Mouse (Mus musculus) MEL (cell line): Measurements from ENCODE around the gene Kcnmb4. TPM values are rescaled to one million over a fixed set of nuclear protein-coding genes. Genes with fewer than 3 reads are reported as not detected.

ENCODE experiments used
- DNase-seq: peaks from one replicate; pipeline ENCODE4 v3.0.0; 2011; ENCODE audit warnings: low read depth, low spot score
- H3K27ac ChIP-seq: 2 replicates; pipeline ENCODE4 v1.5.1; 2012; ENCODE audit warnings: low read depth, mild to moderate bottlenecking, control low read depth, low read length, moderate library complexity; ENCODE audit not compliant: control insufficient read depth
- H3K27me3 ChIP-seq, 2 experiments: fragments of 150-350 bp in 1 of 2; sonication (generic) in 1 of 2; 2 replicates each; pipeline ENCODE4 v1.6.1; 2012; ENCODE audit warnings: low read length in 2 of 2, mild to moderate bottlenecking in 2 of 2, improper control_type of control experiment in 1 of 2, moderate library complexity in 1 of 2; ENCODE audit not compliant: insufficient read depth in 2 of 2, control insufficient read depth in 1 of 2
- H3K36me3 ChIP-seq, 2 experiments: 2 replicates each; pipeline ENCODE4 v1.6.1; 2012 to 2014; ENCODE audit warnings: low read length in 2 of 2, improper control_type of control experiment in 1 of 2, inconsistent platforms in 1 of 2, mild to moderate bottlenecking in 1 of 2; ENCODE audit not compliant: insufficient read depth in 2 of 2, control insufficient read depth in 1 of 2
- H3K4me1 ChIP-seq, 2 experiments: fragments of 150-350 bp in 1 of 2; sonication (generic) in 1 of 2; 2 replicates each; pipeline ENCODE4 v1.6.1; 2012; ENCODE audit warnings: low read length in 2 of 2, improper control_type of control experiment in 1 of 2, mild to moderate bottlenecking in 1 of 2; ENCODE audit not compliant: insufficient read depth in 2 of 2, control insufficient read depth in 1 of 2
- H3K4me3 ChIP-seq, 2 experiments: fragments of 150-350 bp in 1 of 2; sonication (generic) in 1 of 2; 2 replicates each; pipeline ENCODE4 v1.5.1; 2012; ENCODE audit warnings: low read depth in 2 of 2, low read length in 2 of 2, mild to moderate bottlenecking in 2 of 2, moderate library complexity in 2 of 2, control low read depth in 1 of 2, improper control_type of control experiment in 1 of 2; ENCODE audit not compliant: control insufficient read depth in 1 of 2, insufficient read depth in 1 of 2
- H3K79me2 ChIP-seq: 2 replicates; pipeline ENCODE4 v1.6.1; 2012; ENCODE audit warnings: mild to moderate bottlenecking, low read length, moderate library complexity; ENCODE audit not compliant: control insufficient read depth, poor library complexity, insufficient read depth
- H3K9ac ChIP-seq: 2 replicates; pipeline ENCODE4 v1.6.1; 2012; ENCODE audit warnings: low read depth, mild to moderate bottlenecking, control low read depth, low read length, moderate library complexity; ENCODE audit not compliant: control insufficient read depth, poor library complexity, severe bottlenecking
- H3K9me3 ChIP-seq: fragments of 150-350 bp; sonication (generic); replicated peaks from 2 replicates; pipeline ENCODE4 v1.6.1; 2012; ENCODE audit warnings: mild to moderate bottlenecking, low read length, improper control_type of control experiment, moderate library complexity; ENCODE audit not compliant: insufficient read depth
- CTCF ChIP-seq, 3 experiments: IDR thresholded peaks in 2 of 3; conservative IDR thresholded peaks in 1 of 3; 2 replicates each; pipeline ENCODE4 v1.5.1; 2011 to 2012; ENCODE audit warnings: low read length in 3 of 3, low read depth in 2 of 3, mild to moderate bottlenecking in 2 of 3, improper control_type of control experiment in 1 of 3, inconsistent platforms in 1 of 3, mixed read lengths in 1 of 3, moderate library complexity in 1 of 3; ENCODE audit not compliant: control insufficient read depth in 1 of 3, insufficient read depth in 1 of 3, poor library complexity in 1 of 3, severe bottlenecking in 1 of 3
- ELF1 ChIP-seq: IDR thresholded peaks from 2 replicates; pipeline ENCODE4 v1.6.1; 2014; ENCODE audit warnings: low read depth, mild to moderate bottlenecking, inconsistent platforms, low read length, improper control_type of control experiment, moderate library complexity
- GABPA ChIP-seq: IDR thresholded peaks from 2 replicates; pipeline ENCODE4 v1.6.1; 2012; ENCODE audit warnings: low read depth, mild to moderate bottlenecking, inconsistent platforms, low read length, improper control_type of control experiment, moderate library complexity
- GATA1 ChIP-seq: IDR thresholded peaks from 2 replicates; pipeline ENCODE4 v1.6.1; 2011; ENCODE audit warnings: low read depth, low read length, improper control_type of control experiment
- HCFC1 ChIP-seq: IDR thresholded peaks from 2 replicates; pipeline ENCODE4 v1.6.1; 2012; ENCODE audit warnings: low read depth, mild to moderate bottlenecking, inconsistent platforms, low read length, improper control_type of control experiment, moderate library complexity
- JUND ChIP-seq: IDR thresholded peaks from 2 replicates; pipeline ENCODE4 v1.6.1; 2011; ENCODE audit warnings: low read depth, mild to moderate bottlenecking, improper control_type of control experiment, low read length
- MAX ChIP-seq: IDR thresholded peaks from 2 replicates; pipeline ENCODE4 v1.6.1; 2011; ENCODE audit warnings: low read length, improper control_type of control experiment
- MAZ ChIP-seq: IDR thresholded peaks from 2 replicates; pipeline ENCODE4 v1.6.1; 2012; ENCODE audit warnings: low read depth, mild to moderate bottlenecking, inconsistent platforms, low read length, improper control_type of control experiment
- MXI1 ChIP-seq: IDR thresholded peaks from 2 replicates; pipeline ENCODE4 v1.6.1; 2011; ENCODE audit warnings: mild to moderate bottlenecking, low read depth, low read length, improper control_type of control experiment
- MYB ChIP-seq: IDR thresholded peaks from 2 replicates; pipeline ENCODE4 v1.6.1; 2011; ENCODE audit warnings: mild to moderate bottlenecking, low read depth, low read length, improper control_type of control experiment
- POLR2A ChIP-seq, 2 experiments: IDR thresholded peaks; 2 replicates each; pipeline ENCODE4 v1.6.1; 2011 to 2012; ENCODE audit warnings: low read length in 2 of 2, mild to moderate bottlenecking in 2 of 2, control low read depth in 1 of 2, improper control_type of control experiment in 1 of 2, low read depth in 1 of 2, moderate library complexity in 1 of 2; ENCODE audit not compliant: control insufficient read depth in 1 of 2, insufficient read depth in 1 of 2, poor library complexity in 1 of 2
- POLR2AphosphoS2 ChIP-seq: IDR thresholded peaks from 2 replicates; pipeline ENCODE4 v1.6.1; 2011; ENCODE audit warnings: low read length, improper control_type of control experiment
- SMC3 ChIP-seq: IDR thresholded peaks from 2 replicates; pipeline ENCODE4 v1.6.1; 2011; ENCODE audit warnings: low read depth, low read length, improper control_type of control experiment
- TAL1 ChIP-seq: IDR thresholded peaks from 2 replicates; pipeline ENCODE4 v1.6.1; 2012; ENCODE audit warnings: mild to moderate bottlenecking, inconsistent platforms, low read length, moderate library complexity, mixed read lengths
- USF2 ChIP-seq, 2 experiments: IDR thresholded peaks; 2 replicates each; pipeline ENCODE4 v1.6.1; 2011 to 2012; ENCODE audit warnings: improper control_type of control experiment in 2 of 2, low read length in 2 of 2, borderline replicate concordance in 1 of 2, inconsistent platforms in 1 of 2, low read depth in 1 of 2, mild to moderate bottlenecking in 1 of 2; ENCODE audit not compliant: insufficient read depth in 1 of 2
- ZNF384 ChIP-seq: IDR thresholded peaks from 2 replicates; pipeline ENCODE4 v1.6.1; 2012; ENCODE audit warnings: low read depth, mild to moderate bottlenecking, inconsistent platforms, low read length, improper control_type of control experiment
- polyA plus RNA-seq, 2 experiments: library from polyadenylated mRNA; stranded (reverse) in 1 of 2; unstranded in 1 of 2; fragments of >175 nt in 1 of 2; fragments of >200 nt in 1 of 2; gene quantifications; 2 replicates each; pipeline versions ENCODE4 v1.2.1 to v1.2.4; 2012; ENCODE audit warnings: low replicate concordance in 2 of 2, low read depth in 1 of 2; ENCODE audit not compliant: insufficient read length in 2 of 2, insufficient read depth in 1 of 2, missing spikeins in 1 of 2
- total RNA-seq: library from RNA; depleted of rRNA; stranded (reverse); fragments of 300-350 nt; gene quantifications from 2 replicates; pipeline ENCODE4 v1.2.3, GENCODE M21; 2012

Gene Kcnmb4
- total and polyA plus RNA-seq, 3 experiments, result not detected

- DNase-seq, result no peak
- H3K4me1 ChIP-seq, result no peaks in the 10 kb centered on the region
- H3K27me3 ChIP-seq, result no peaks in the 10 kb centered on the region
- H3K27ac ChIP-seq, result no peak overlapping the region
- TF ChIP-seq MXI1, result no peak
- no peak for TF ChIP-seq GATA1
- TF ChIP-seq USF2 (IDR thresholded peaks at IDR 0.05; ENCODE audit: borderline replicate concordance in 1 of 2, insufficient read depth in 1 of 2, low read depth in 1 of 2, low read length in 2 of 2), result no peak
- TF ChIP-seq JUND, result no peak
- TF ChIP-seq POLR2A (IDR thresholded peaks at IDR 0.05; ENCODE audit: control insufficient read depth in 1 of 2, insufficient read depth in 1 of 2, low read depth in 1 of 2, low read length in 2 of 2, poor library complexity in 1 of 2), result no peak
- no peak for TF ChIP-seq CTCF (IDR thresholded peaks at IDR 0.05 in 2 of 3, conservative IDR thresholded peaks at IDR 0.05 in 1 of 3; ENCODE audit: control insufficient read depth in 1 of 3, insufficient read depth in 1 of 3, low read depth in 2 of 3, low read length in 3 of 3, poor library complexity in 1 of 3, severe bottlenecking in 1 of 3)
- TF ChIP-seq MAX, result no peak
- no peak for TF ChIP-seq HCFC1
- no peak for TF ChIP-seq ELF1
- no peak for TF ChIP-seq MAZ
- no peak for TF ChIP-seq TAL1
- no peak for TF ChIP-seq GABPA
- H3K4me3 ChIP-seq, result no peak overlapping the region
- H3K9me3 ChIP-seq, result no peaks in the 10 kb centered on the region
- H3K9ac ChIP-seq, result no peak overlapping the region
- H3K36me3 ChIP-seq, result no peaks in the 10 kb centered on the region
- H3K79me2 ChIP-seq, result no peaks in the 10 kb centered on the region
Measured at GRCm38 (mm10) chr10:116382826-116383685, 90.6 kb downstream of the Kcnmb4 start.

- TF ChIP-seq ZNF384, result no peak
- TF ChIP-seq HCFC1, result no peak
- TF ChIP-seq MYB, result no peak
- no peak for TF ChIP-seq SMC3
- TF ChIP-seq MAZ, result no peak
- no peak for TF ChIP-seq POLR2AphosphoS2
- Histone ChIP-seq H3K4me1 (no peaks in the 10 kb centered on the region), H3K4me3 (no peak overlapping the region), H3K36me3 (no peaks in the 10 kb centered on the region), H3K27ac (no peak overlapping the region), H3K9ac (no peak overlapping the region), H3K9me3 (no peaks in the 10 kb centered on the region), H3K27me3 (no peaks in the 10 kb centered on the region), H3K79me2 (no peaks in the 10 kb centered on the region)
- no peak for DNase-seq
Measured at GRCm38 (mm10) chr10:116376853-116377252, 96.8 kb downstream of the Kcnmb4 start.
